Mouse (Mus musculus): Measurements from ENCODE around the gene Kprp. TPM values are rescaled to one million over a fixed set of nuclear protein-coding genes. Genes with fewer than 3 reads are reported as not detected.

Gene Kprp
- total and polyA plus RNA-seq, 3 experiments: not detected

GRCm38 (mm10) chr3:92815581-92815980 is 11.5 kb downstream of the Kprp start:
- no peaks in the 10 kb centered on the region for H3K36me3 ChIP-seq (replicated peaks in 1 of 2; ENCODE audit: control insufficient read depth in 1 of 2, insufficient read depth in 1 of 2, low read length in 1 of 2)
- no peaks in the 10 kb centered on the region for H3K9me3 ChIP-seq (replicated peaks; ENCODE audit: low read length)
- no peak overlapping the region for H3K4me3 ChIP-seq (replicated peaks in 1 of 3; ENCODE audit: low read depth in 2 of 3, low read length in 2 of 3, poor library complexity in 1 of 3)
- in situ Hi-C loops (cut with MboI; ENCODE audit: low pct_ligation_motif_present, low pct_unique_long_range_greater_than_20kb, low sequenced_read_pairs) (no loop called here), dilution Hi-C loops (cut with MboI; ENCODE audit: extremely low pct_ligation_motif_present, extremely low pct_unique_long_range_greater_than_20kb, low sequenced_read_pairs) (no loop called here)
- no peak for DNase-seq (ENCODE audit: extremely low read depth)
- TF ChIP-seq MYC (IDR thresholded peaks at IDR 0.05; ENCODE audit: low read depth, low read length) (no peak), MXI1 (IDR thresholded peaks at IDR 0.05; ENCODE audit: low read depth, low read length) (no peak), USF1 (IDR thresholded peaks at IDR 0.05; ENCODE audit: low read depth, low read length) (no peak), MAX (IDR thresholded peaks at IDR 0.05; ENCODE audit: low read length) (no peak), GABPA (IDR thresholded peaks at IDR 0.05; ENCODE audit: insufficient replicate concordance, low read depth, low read length) (no peak), MAFK (IDR thresholded peaks at IDR 0.05; ENCODE audit: insufficient replicate concordance, low read length) (no peak)
- no peaks in the 10 kb centered on the region for H3K4me1 ChIP-seq (ENCODE audit: control insufficient read depth in 1 of 2, insufficient read depth in 2 of 2)
- no peak overlapping the region for H3K27ac ChIP-seq (ENCODE audit: insufficient read depth, low read depth)
- no peaks in the 10 kb centered on the region for H3K79me2 ChIP-seq (replicated peaks; ENCODE audit: control insufficient read depth, extremely low read depth, insufficient read depth, poor library complexity, severe bottlenecking)
- no peak overlapping the region for H3K4me2 ChIP-seq (ENCODE audit: insufficient read depth, low read depth, poor library complexity, severe bottlenecking)
- H3K9ac ChIP-seq (ENCODE audit: insufficient read depth, low read depth): no peak overlapping the region
- H3K27me3 ChIP-seq (replicated peaks): no peaks in the 10 kb centered on the region

- Histone ChIP-seq H3K27me3 (replicated peaks) (no peaks in the 10 kb centered on the region), H3K4me1 (ENCODE audit: control insufficient read depth in 1 of 2, insufficient read depth in 2 of 2) (no peaks in the 10 kb centered on the region), H3K4me2 (ENCODE audit: insufficient read depth, low read depth, poor library complexity, severe bottlenecking) (no peak within 1 kb of the TSS), H3K36me3 (replicated peaks in 1 of 2; ENCODE audit: control insufficient read depth in 1 of 2, insufficient read depth in 1 of 2, low read length in 1 of 2) (no peaks in the 10 kb centered on the region), H3K79me2 (replicated peaks; ENCODE audit: control insufficient read depth, extremely low read depth, insufficient read depth, poor library complexity, severe bottlenecking) (no peaks in the 10 kb centered on the region), H3K9me3 (replicated peaks; ENCODE audit: low read length) (no peaks in the 10 kb centered on the region), H3K9ac (ENCODE audit: insufficient read depth, low read depth) (no peak within 1 kb of the TSS), H3K4me3 (replicated peaks in 1 of 3; ENCODE audit: low read depth in 2 of 3, low read length in 2 of 3, poor library complexity in 1 of 3) (no peak within 1 kb of the TSS), H3K27ac (ENCODE audit: insufficient read depth, low read depth) (no peak within 1 kb of the TSS)
- TF ChIP-seq ZC3H11A (IDR thresholded peaks at IDR 0.05; ENCODE audit: low read depth, low read length) (no peak), NELFE (IDR thresholded peaks at IDR 0.05; ENCODE audit: low read depth, low read length) (no peak), MYC (IDR thresholded peaks at IDR 0.05; ENCODE audit: low read depth, low read length) (no peak), SMC3 (IDR thresholded peaks at IDR 0.05; ENCODE audit: low read depth, low read length) (no peak), NRF1 (IDR thresholded peaks at IDR 0.05; ENCODE audit: low read depth, low read length) (no peak), JUN (IDR thresholded peaks at IDR 0.05; ENCODE audit: insufficient read depth, low read depth, low read length) (no peak), USF2 (conservative IDR thresholded peaks at IDR 0.05; ENCODE audit: low read depth, low read length) (no peak), CTCF (conservative IDR thresholded peaks at IDR 0.05 in 1 of 2, IDR thresholded peaks at IDR 0.05 in 1 of 2; ENCODE audit: low read depth in 2 of 2, low read length in 2 of 2) (no peak), UBTF (IDR thresholded peaks at IDR 0.05; ENCODE audit: low read depth, low read length) (no peak), ETS1 (conservative IDR thresholded peaks at IDR 0.05; ENCODE audit: low read depth, low read length) (no peak), TCF12 (IDR thresholded peaks at IDR 0.05; ENCODE audit: low read depth, low read length) (no peak), GABPA (IDR thresholded peaks at IDR 0.05; ENCODE audit: insufficient replicate concordance, low read depth, low read length) (no peak), CHD2 (IDR thresholded peaks at IDR 0.05; ENCODE audit: low read length) (no peak), POLR2AphosphoS2 (IDR thresholded peaks at IDR 0.05; ENCODE audit: low read depth, low read length) (no peak)
- dilution Hi-C loops (cut with MboI; ENCODE audit: extremely low pct_ligation_motif_present, extremely low pct_unique_long_range_greater_than_20kb, low sequenced_read_pairs) (no loop called here), in situ Hi-C loops (cut with MboI; ENCODE audit: low pct_ligation_motif_present, low pct_unique_long_range_greater_than_20kb, low sequenced_read_pairs) (no loop called here)
- no peak for DNase-seq (ENCODE audit: extremely low read depth)
These were observed 19.3 kb downstream of the Kprp start, which contains the start of gene Lce1k for GRCm38 (mm10) chr3:92807791-92808190. Gene Lce1k (minus strand): TSS chr3:92807891.

Data from CH12.LX (cell line).